Mouse (Mus musculus) cerebellum, adult (tissue): ENCODE data around the gene Gstm4.
"Not testable (repeated sequence)": the region's sequence is repeated elsewhere in the genome, so short reads cannot be mapped to it uniquely, and the experiment has no call there.

ENCODE experiments used
- ATAC-seq: cut with Nextera tagmentation; 2 replicates; pipeline ENCODE4 v1.9.2; 2017; ENCODE audit warnings: mild to moderate bottlenecking, moderate library complexity, mixed read lengths; ENCODE audit not compliant: insufficient number of reproducible peaks, low FRiP score, low TSS enrichment

Gstm4 gene

GRCm38 (mm10) chr3:108019226-108019625, 25.5 kb downstream of the Gstm4 start:
- ATAC-seq, result not testable (repeated sequence)

- ATAC-seq, result no peak
Measured at GRCm38 (mm10) chr3:108018190-108018820, 26.4 kb downstream of the Gstm4 start.

DNA sequence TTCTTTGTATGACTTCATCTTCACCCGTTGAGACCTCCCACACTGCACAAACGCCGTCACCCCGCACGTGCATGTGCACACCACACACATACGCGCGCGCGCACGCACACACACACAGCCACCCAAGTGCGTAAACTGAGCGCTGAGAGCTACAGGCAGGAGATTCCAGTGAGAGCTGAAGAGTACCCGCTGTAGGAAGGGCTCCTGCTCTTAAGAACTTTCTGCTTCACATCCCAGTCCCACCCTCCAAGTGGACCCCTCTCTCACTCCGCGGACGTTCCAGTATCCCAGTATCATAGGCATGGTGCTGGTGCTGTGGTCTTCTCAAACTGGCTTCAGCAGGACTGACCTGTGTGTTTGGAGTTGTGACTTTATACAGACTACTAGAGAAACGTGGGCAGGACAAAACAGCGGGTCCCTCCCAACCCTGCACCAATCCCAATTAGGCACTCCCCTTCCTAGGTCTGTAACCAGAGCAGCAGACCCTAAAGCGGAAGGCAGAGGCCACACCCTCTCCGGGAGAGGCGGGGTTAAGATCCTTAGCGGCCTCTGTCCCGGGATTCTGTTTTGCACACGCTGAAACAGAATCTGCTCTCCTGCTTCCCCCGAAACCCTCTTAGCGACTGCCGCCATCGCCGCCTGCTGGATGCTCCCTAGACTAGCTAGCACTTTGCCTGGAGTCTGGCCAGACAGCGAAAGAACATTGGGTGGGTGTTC, 27.1 kb downstream of the Gstm4 start, which contains the start of gene Gstm1:
TSS of gene Gstm1 (minus strand) at position 501 of the 717 bp plus-strand sequence.
- ATAC-seq, result peak; percentile 87

- ATAC-seq, result not testable (repeated sequence)
Measured at GRCm38 (mm10) chr3:108016468-108016867, 28.2 kb downstream of the Gstm4 start.

- ATAC-seq, result no peak
Measured at GRCm38 (mm10) chr3:108014974-108015346, 29.7 kb downstream of the Gstm4 start.

- no peak for ATAC-seq
Measured at GRCm38 (mm10) chr3:108014098-108014973, 30.4 kb downstream of the Gstm4 start.

- no peak for ATAC-seq
Measured at GRCm38 (mm10) chr3:108013331-108013871, 31.3 kb downstream of the Gstm4 start.

DNA sequence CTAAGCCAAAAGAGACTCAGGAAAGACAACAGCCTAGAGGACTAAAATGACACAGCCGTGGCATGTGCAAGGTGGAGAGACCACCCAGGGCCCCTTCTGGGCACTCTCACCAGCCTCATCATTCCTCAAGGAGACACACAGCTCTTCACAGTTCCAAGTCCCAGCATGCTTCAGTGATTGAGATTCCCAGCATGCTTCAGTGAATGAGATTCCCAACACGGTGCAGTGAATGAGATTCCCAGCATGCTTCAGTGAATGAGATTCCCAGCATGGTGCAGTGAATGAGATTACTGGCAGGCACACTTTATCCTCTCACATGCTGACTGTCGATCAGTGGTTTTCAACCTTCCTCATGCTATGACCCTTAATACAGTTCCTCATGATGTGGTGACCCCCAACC, 33.1 kb downstream of the Gstm4 start:
- no peak for ATAC-seq

DNA sequence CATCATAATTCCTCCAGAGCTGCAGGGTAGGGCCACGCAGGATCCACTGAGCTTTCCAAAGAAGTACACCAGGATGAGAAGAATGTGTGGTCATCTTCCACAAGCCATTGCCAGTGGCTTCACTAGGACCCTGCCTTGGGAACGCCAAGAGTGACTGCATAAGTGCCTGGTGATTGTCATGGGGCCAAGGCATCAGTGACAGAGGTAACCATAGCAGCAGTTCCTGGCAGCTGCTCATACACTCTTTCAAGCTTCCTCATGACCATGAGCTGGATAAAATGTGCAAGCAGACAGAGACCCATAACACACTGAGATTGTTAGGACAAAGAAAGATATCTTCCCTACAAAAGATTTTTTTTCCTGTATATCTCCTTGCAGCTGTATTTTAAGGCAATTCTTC, 34.4 kb downstream of the Gstm4 start:
- ATAC-seq, result no peak

GRCm38 (mm10) chr3:108002021-108002420, 42.7 kb downstream of the Gstm4 start:
- ATAC-seq, result no peak

DNA sequence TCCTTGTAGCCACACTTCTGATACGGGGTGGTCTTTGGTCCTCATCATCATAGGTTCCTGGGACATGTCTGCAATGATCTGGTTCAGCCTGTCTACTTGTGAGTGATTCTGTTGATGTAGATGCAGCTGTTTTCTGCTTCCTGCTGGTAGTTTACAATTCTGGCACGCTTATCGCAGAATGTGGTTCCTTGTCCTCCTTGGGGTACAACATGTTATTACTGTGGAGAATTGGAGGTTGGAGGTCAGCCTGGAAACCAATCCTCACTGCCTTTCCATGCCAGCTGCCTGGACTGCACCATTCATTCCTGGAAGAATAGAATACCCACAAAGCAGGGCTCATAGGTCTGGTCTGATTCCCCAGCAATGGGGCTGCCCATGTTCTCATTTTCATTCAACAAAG, 45.2 kb downstream of the Gstm4 start:
- ATAC-seq, result no peak

DNA sequence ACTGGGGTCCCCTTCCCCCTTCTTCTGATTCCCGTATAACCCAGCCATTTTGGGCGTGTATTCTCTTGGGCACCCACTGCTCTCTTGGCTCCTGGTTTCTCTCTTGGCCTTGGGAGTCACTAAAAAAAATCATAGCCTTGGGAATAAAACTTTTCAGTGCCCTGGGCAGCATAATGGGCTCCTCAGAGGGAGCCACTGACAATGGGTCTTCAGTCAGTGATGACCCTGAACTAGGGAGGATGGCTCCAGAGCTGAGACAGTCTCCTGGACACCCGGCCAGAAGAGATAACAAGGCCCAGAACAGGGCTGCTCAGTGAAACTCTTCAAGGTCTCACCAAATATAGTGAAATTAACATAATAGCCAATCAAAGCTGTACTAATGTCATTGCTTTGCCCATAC, 46.1 kb downstream of the Gstm4 start:
- ATAC-seq, result no peak

- ATAC-seq, result no peak
Measured at GRCm38 (mm10) chr3:107996576-107996975, 48.1 kb downstream of the Gstm4 start.

DNA sequence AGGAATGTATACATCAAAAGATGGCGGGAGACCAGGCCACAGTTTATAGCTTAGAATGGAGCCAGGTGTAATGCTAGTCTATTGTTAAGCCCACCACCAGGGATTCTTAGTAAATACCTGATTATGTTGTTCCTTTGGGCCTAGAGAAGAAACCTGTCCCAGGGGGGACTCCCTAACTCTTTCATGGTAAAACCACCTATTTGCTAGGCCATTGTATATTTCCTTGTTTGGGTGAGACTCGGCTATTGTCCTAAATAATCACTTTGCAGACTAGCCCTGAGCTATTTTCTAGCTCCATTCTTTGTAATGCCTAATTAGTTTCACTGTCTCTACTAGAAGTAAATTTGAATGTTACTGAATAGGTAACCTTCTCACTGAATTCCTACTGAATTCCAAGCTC, 48.7 kb downstream of the Gstm4 start:
- not testable (repeated sequence) for ATAC-seq
